ENCODE assay signal across 28 mouse cellular contexts in the genomic region with DNA sequence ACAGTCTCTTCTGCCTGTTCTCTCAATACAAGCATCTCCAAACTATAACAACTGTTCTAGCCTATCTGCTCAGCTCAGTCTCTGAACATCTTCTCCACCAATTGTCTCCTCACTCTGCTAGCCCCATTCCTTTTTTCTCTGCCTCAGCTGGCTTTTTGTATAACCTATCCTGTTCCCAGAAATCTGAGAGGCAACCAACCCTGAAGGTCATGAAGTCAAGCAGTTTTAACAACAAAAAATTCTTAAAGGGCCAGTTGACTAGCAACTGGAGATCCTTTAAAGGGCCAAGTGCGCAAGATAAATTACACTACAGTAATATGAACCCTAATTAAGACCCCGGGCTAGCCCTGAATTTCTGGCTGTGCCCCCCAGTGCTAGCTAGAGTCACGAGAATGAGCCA. TPM values are rescaled to one million over a fixed set of nuclear protein-coding genes. Genes with fewer than 3 reads are reported as not detected.
A peak's percentile ranks its signal among the peaks of the same experiment; 100 is the strongest.
DNase-seq lines count a peak whose midpoint lies in the region; ATAC-seq and TF ChIP-seq lines count a peak whose summit lies in the region.
"Had no signal": no experiment of that assay in that cellular context is flagged by ENCODE, and none has a peak within 500 bp of the region (broad histone marks: within the 10 kb centered on the region; RNA-seq: fewer than 3 reads in every experiment).

No protein-coding gene starts in this region.

- H3K4me3 ChIP-seq in intestine, embryonic 14.5 days (ENCODE audit: low read depth, low read length), result no peak overlapping the region
- H3K4me3 ChIP-seq in intestine, postnatal 0 days (ENCODE audit: low read depth, low read length), result no peak overlapping the region
- no peak overlapping the region for H3K4me3 ChIP-seq in kidney, embryonic 15.5 days (replicated peaks)
- no peak overlapping the region for H3K4me3 ChIP-seq in kidney, embryonic 14.5 days (ENCODE audit: low read length)
- H3K4me3 ChIP-seq: forebrain, embryonic 10.5 days; forebrain, embryonic 13.5 days; heart, embryonic 12.5 days; heart, embryonic 15.5 days; hindbrain, embryonic 10.5 days; hindbrain, embryonic 13.5 days had no signal

- no peak for ATAC-seq in intestine, embryonic 14.5 days (replicated peaks; ENCODE audit: low FRiP score, low TSS enrichment, low read depth)
- ATAC-seq in intestine, postnatal 0 days, result no peak
- no peak for ATAC-seq in kidney, embryonic 15.5 days (replicated peaks; ENCODE audit: low FRiP score)
- no peak for ATAC-seq in kidney, embryonic 14.5 days (ENCODE audit: low FRiP score, low TSS enrichment)
- ATAC-seq: forebrain, embryonic 13.5 days; forebrain, embryonic 16.5 days; hindbrain, embryonic 16.5 days; Patski had no signal

- TF ChIP-seq CTCF in intestine, postnatal 0 days (IDR thresholded peaks at IDR 0.05; ENCODE audit: low read depth), result no peak

- peak; percentile 24 for DNase-seq in intestine, embryonic 14.5 days (ENCODE audit: low spot score)
- no peak for DNase-seq in kidney, adult 11 months
- peak; percentile 2 for DNase-seq in kidney, postnatal 10 days
- DNase-seq: adrenal gland, postnatal 10 days; adrenal gland, postnatal 36 days; B cell, adult 2 months; cerebellum, adult 18-20 months; cerebellum, adult 9-10 months; cerebellum, postnatal 14 days; gastrocnemius, postnatal 25 days; heart, adult 18-20 months; heart, postnatal 10 days; heart, postnatal 36 days had no signal

- WGBS in intestine, embryonic 14.5 days, result 96% methylated on average over 3 of the region's 3 CpGs
- WGBS in intestine, postnatal 0 days, result 91% methylated on average over 3 of the region's 3 CpGs
- 72% methylated on average over 3 of the region's 3 CpGs for WGBS in kidney, embryonic 15.5 days
- WGBS in kidney, embryonic 14.5 days, result 60% methylated on average over 3 of the region's 3 CpGs

- no peak overlapping the region for H3K9ac ChIP-seq in intestine, embryonic 14.5 days (ENCODE audit: low read length)
- H3K9ac ChIP-seq in intestine, postnatal 0 days (ENCODE audit: low read depth, low read length), result no peak overlapping the region
- no peak overlapping the region for H3K9ac ChIP-seq in kidney, embryonic 15.5 days
- H3K9ac ChIP-seq in kidney, embryonic 14.5 days (ENCODE audit: low read depth, low read length), result no peak overlapping the region
- H3K9ac ChIP-seq: forebrain, embryonic 13.5 days; heart, embryonic 12.5 days; heart, embryonic 15.5 days had no signal

- H3K4me2 ChIP-seq in intestine, embryonic 14.5 days (ENCODE audit: low read length), result no peak overlapping the region
- no peak overlapping the region for H3K4me2 ChIP-seq in intestine, postnatal 0 days (replicated peaks; ENCODE audit: low read depth)
- H3K4me2 ChIP-seq in kidney, embryonic 15.5 days, result no peak overlapping the region
- no peak overlapping the region; the same call in 1 of the 2 replicates for H3K4me2 ChIP-seq in kidney, embryonic 14.5 days (replicated peaks; ENCODE audit: low read depth, low read length)
- H3K4me2 ChIP-seq: forebrain, embryonic 13.5 days; heart, embryonic 12.5 days; heart, embryonic 15.5 days; hindbrain, embryonic 13.5 days had no signal

- no peak overlapping the region for H3K27ac ChIP-seq in intestine, embryonic 14.5 days (ENCODE audit: low read depth)
- H3K27ac ChIP-seq in intestine, postnatal 0 days (ENCODE audit: low read depth, low read length), result no peak overlapping the region
- H3K27ac ChIP-seq in kidney, embryonic 15.5 days, result peak overlapping the region; percentile 63; the same call in 1 of the 2 replicates
- no peak overlapping the region for H3K27ac ChIP-seq in kidney, embryonic 14.5 days (ENCODE audit: low read depth, low read length)
- H3K27ac ChIP-seq: forebrain, embryonic 10.5 days; forebrain, embryonic 13.5 days; heart, embryonic 15.5 days; hindbrain, embryonic 10.5 days; hindbrain, embryonic 13.5 days had no signal

- peaks cover 80% of the 10 kb centered on the region for H3K36me3 ChIP-seq in intestine, embryonic 14.5 days (ENCODE audit: control insufficient read depth, insufficient read depth, low read length)
- H3K36me3 ChIP-seq in intestine, postnatal 0 days (ENCODE audit: control insufficient read depth, insufficient read depth), result peaks cover 58% of the 10 kb centered on the region
- H3K36me3 ChIP-seq in kidney, embryonic 15.5 days, result peaks cover 82% of the 10 kb centered on the region
- peaks cover 67% of the 10 kb centered on the region for H3K36me3 ChIP-seq in kidney, embryonic 14.5 days (ENCODE audit: control insufficient read depth, insufficient read depth, low read length)

- no peaks in the 10 kb centered on the region for H3K27me3 ChIP-seq in intestine, embryonic 14.5 days (replicated peaks; ENCODE audit: control insufficient read depth, insufficient read depth, low read length)
- no peaks in the 10 kb centered on the region for H3K27me3 ChIP-seq in intestine, postnatal 0 days (replicated peaks; ENCODE audit: control insufficient read depth, insufficient read depth, low read length)
- H3K27me3 ChIP-seq in kidney, embryonic 15.5 days, result no peaks in the 10 kb centered on the region
- no peaks in the 10 kb centered on the region for H3K27me3 ChIP-seq in kidney, embryonic 14.5 days (ENCODE audit: control insufficient read depth, insufficient read depth, low read length)
- H3K27me3 ChIP-seq: CH12.LX; forebrain, embryonic 13.5 days; heart, embryonic 12.5 days; heart, embryonic 15.5 days; hindbrain, embryonic 13.5 days; Patski had no signal

- peaks cover 5% of the 10 kb centered on the region; the same call in 1 of the 2 replicates for H3K4me1 ChIP-seq in intestine, embryonic 14.5 days (replicated peaks; ENCODE audit: control insufficient read depth, insufficient read depth, low read length)
- 0 out of 2 replicates have a peak, but pooled peaks cover 5% of the 10 kb centered on the region for H3K4me1 ChIP-seq in intestine, postnatal 0 days (replicated peaks; ENCODE audit: control insufficient read depth, insufficient read depth, low read length)
- H3K4me1 ChIP-seq in kidney, embryonic 15.5 days, result peaks cover 26% of the 10 kb centered on the region
- H3K4me1 ChIP-seq in kidney, embryonic 14.5 days (ENCODE audit: control insufficient read depth, insufficient read depth, low read length), result peaks cover 5% of the 10 kb centered on the region; the same call in 1 of the 2 replicates

- 0 out of 2 replicates have a peak, but pooled peaks cover 5% of the 10 kb centered on the region for H3K9me3 ChIP-seq in intestine, embryonic 14.5 days (ENCODE audit: control insufficient read depth, low read length)
- H3K9me3 ChIP-seq in intestine, postnatal 0 days (ENCODE audit: control insufficient read depth), result no peaks in the 10 kb centered on the region; the same call in 1 of the 2 replicates
- H3K9me3 ChIP-seq in kidney, embryonic 15.5 days (replicated peaks), result no peaks in the 10 kb centered on the region
- H3K9me3 ChIP-seq in kidney, embryonic 14.5 days (ENCODE audit: control insufficient read depth, low read length), result peaks cover 9% of the 10 kb centered on the region; the same call in 1 of the 2 replicates
- H3K9me3 ChIP-seq: forebrain, embryonic 13.5 days; heart, embryonic 15.5 days; hindbrain, embryonic 13.5 days had no signal

RNA-seq across cellular contexts. Expression of a gene that starts 6.0 kb away (rescaled TPM):
- 12.3 and 12.8 TPM in 2 replicates for polyA plus RNA-seq in intestine, embryonic 14.5 days (2014; fragmentation: Nextera tagmentation; extraction: Ambion mirVana)
- 4.4 and 4.7 TPM in 2 replicates for polyA plus RNA-seq in intestine, postnatal 0 days (2015; fragmentation: Nextera tagmentation; extraction: Ambion mirVana)
- 13.1 and 14.0 TPM in 2 replicates for polyA plus RNA-seq in kidney, embryonic 15.5 days (2015; fragmentation: Nextera tagmentation; extraction: Ambion mirVana)
- polyA plus RNA-seq in kidney, embryonic 14.5 days (2014; fragmentation: Nextera tagmentation; extraction: Ambion mirVana), result 9.1 and 14.3 TPM in 2 replicates

RNA-seq across cellular contexts. Expression of a gene that starts 9.4 kb away (rescaled TPM):
- 6.9 and 7.8 TPM in 2 replicates for polyA plus RNA-seq in intestine, embryonic 14.5 days (2014; fragmentation: Nextera tagmentation; extraction: Ambion mirVana)
- polyA plus RNA-seq in intestine, postnatal 0 days (2015; fragmentation: Nextera tagmentation; extraction: Ambion mirVana), result 1.7 and 1.9 TPM in 2 replicates
- polyA plus RNA-seq in kidney, embryonic 15.5 days (2015; fragmentation: Nextera tagmentation; extraction: Ambion mirVana), result 7.1 and 8.1 TPM in 2 replicates
- 8.3 and 8.9 TPM in 2 replicates for polyA plus RNA-seq in kidney, embryonic 14.5 days (2014; fragmentation: Nextera tagmentation; extraction: Ambion mirVana)

RNA-seq across cellular contexts. Expression of a gene that starts 41.5 kb away (rescaled TPM):
- polyA plus RNA-seq in intestine, embryonic 14.5 days (2014; fragmentation: Nextera tagmentation; extraction: Ambion mirVana), result 11.9 and 15.4 TPM in 2 replicates
- polyA plus RNA-seq in intestine, postnatal 0 days (2015; fragmentation: Nextera tagmentation; extraction: Ambion mirVana), result 4.1 and 4.3 TPM in 2 replicates
- polyA plus RNA-seq in kidney, embryonic 15.5 days (2015; fragmentation: Nextera tagmentation; extraction: Ambion mirVana), result 13.4 and 13.9 TPM in 2 replicates
- polyA plus RNA-seq in kidney, embryonic 14.5 days (2014; fragmentation: Nextera tagmentation; extraction: Ambion mirVana), result 4.9 and 12.3 TPM in 2 replicates

RNA-seq across cellular contexts. Expression of a gene that starts 47.5 kb away (rescaled TPM):
- not detected in 2 replicates for polyA plus RNA-seq in intestine, embryonic 14.5 days (2014; fragmentation: Nextera tagmentation; extraction: Ambion mirVana)
- polyA plus RNA-seq in intestine, postnatal 0 days (2015; fragmentation: Nextera tagmentation; extraction: Ambion mirVana), result not detected in 2 replicates
- not detected in 2 replicates for polyA plus RNA-seq in kidney, embryonic 15.5 days (2015; fragmentation: Nextera tagmentation; extraction: Ambion mirVana)
- not detected in 2 replicates for polyA plus RNA-seq in kidney, embryonic 14.5 days (2014; fragmentation: Nextera tagmentation; extraction: Ambion mirVana)
- polyA plus RNA-seq: embryonic facial prominence, embryonic 11.5 days; embryonic facial prominence, embryonic 14.5 days; forebrain, embryonic 10.5 days; heart, embryonic 12.5 days; heart, embryonic 15.5 days had no signal
